Mouse (Mus musculus) CH12.LX (cell line): ENCODE measurements around the gene Smyd3.

Experiments
- CTCF ChIP-seq, 2 experiments: IDR thresholded peaks in 1 of 2; conservative IDR thresholded peaks in 1 of 2; 2 replicates each; pipeline ENCODE4 v1.5.1; 2011 to 2012; ENCODE audit warnings: low read depth in 2 of 2, low read length in 2 of 2, improper control_type of control experiment in 1 of 2, inconsistent platforms in 1 of 2, mild to moderate bottlenecking in 1 of 2, moderate library complexity in 1 of 2
- E2F4 ChIP-seq: IDR thresholded peaks from 2 replicates; pipeline ENCODE4 v1.6.1; 2011; ENCODE audit warnings: low read depth, low read length, improper control_type of control experiment; ENCODE audit not compliant: insufficient replicate concordance
- EP300 ChIP-seq: IDR thresholded peaks from 2 replicates; pipeline ENCODE4 v1.6.1; 2011; ENCODE audit warnings: low read length, improper control_type of control experiment
- HCFC1 ChIP-seq: IDR thresholded peaks from 2 replicates; pipeline ENCODE4 v1.6.1; 2012; ENCODE audit warnings: low read depth, mild to moderate bottlenecking, inconsistent platforms, low read length, improper control_type of control experiment
- MAFK ChIP-seq: IDR thresholded peaks from 2 replicates; pipeline ENCODE4 v1.6.1; 2011; ENCODE audit warnings: low read length, improper control_type of control experiment; ENCODE audit not compliant: insufficient replicate concordance
- POLR2A ChIP-seq: IDR thresholded peaks from 2 replicates; pipeline ENCODE4 v1.6.1; 2011; ENCODE audit warnings: low read depth, mild to moderate bottlenecking, improper control_type of control experiment, low read length
- POLR2AphosphoS2 ChIP-seq: IDR thresholded peaks from 2 replicates; pipeline ENCODE4 v1.6.1; 2011; ENCODE audit warnings: low read depth, low read length, improper control_type of control experiment
- USF2 ChIP-seq: conservative IDR thresholded peaks from 2 replicates; pipeline ENCODE4 v1.6.1; 2011; ENCODE audit warnings: low read depth, low read length, improper control_type of control experiment
- ZMIZ1 ChIP-seq: IDR thresholded peaks from 2 replicates; pipeline ENCODE4 v1.6.1; 2012; ENCODE audit warnings: low read depth, mild to moderate bottlenecking, inconsistent platforms, low read length, improper control_type of control experiment

DNA sequence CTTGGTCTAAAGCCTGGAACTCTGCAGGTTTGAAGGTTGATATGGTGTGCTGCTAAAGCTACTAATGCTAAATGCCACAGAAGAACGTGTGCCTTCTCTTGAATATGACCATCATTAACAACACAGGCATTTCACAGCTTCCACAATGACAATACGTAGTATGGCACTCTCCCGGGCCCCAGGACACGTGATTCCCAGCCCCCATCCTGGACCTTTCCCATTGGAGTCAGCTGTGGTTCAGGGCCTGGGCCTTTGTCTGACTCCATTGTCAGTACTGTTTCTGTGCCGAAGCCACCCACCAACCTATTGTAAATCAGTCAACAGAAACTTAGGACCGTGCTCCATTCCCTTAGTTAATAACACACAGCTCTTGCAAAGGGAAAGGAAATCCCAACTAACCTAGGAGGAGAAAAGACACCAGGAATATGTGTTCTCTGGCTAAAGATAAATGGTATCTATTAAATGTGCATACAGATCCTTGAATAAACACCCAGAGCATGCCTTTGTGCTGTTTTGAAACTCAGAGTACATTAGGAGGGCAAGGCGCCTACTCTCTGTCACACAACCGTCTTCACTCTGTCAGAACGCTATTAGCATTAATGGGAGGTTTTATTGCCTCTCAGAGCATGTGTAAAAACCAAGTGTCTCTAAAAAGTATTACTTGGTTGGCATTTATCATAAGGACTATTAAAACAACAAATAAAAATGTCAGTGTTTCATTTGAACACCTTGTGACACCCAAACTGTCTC lies 397.4 kb downstream of the Smyd3 start:
- TF ChIP-seq POLR2A = no peak
- TF ChIP-seq HCFC1 = no peak
- no peak for TF ChIP-seq E2F4
- TF ChIP-seq EP300 = no peak
- no peak for TF ChIP-seq POLR2AphosphoS2
- TF ChIP-seq MAFK = no peak
- no peak for TF ChIP-seq CTCF (conservative IDR thresholded peaks at IDR 0.05 in 1 of 2, IDR thresholded peaks at IDR 0.05 in 1 of 2; ENCODE audit: low read depth in 2 of 2, low read length in 2 of 2)
- no peak for TF ChIP-seq USF2
- no peak for TF ChIP-seq ZMIZ1
